Mouse (Mus musculus) hematopoietic stem cell, adult 5-6 weeks (primary cell): Measurements from ENCODE around the gene Nxf1. TPM values are rescaled to one million over a fixed set of nuclear protein-coding genes. Genes with fewer than 3 reads are reported as not detected.
"Not testable (repeated sequence)": the region's sequence is repeated elsewhere in the genome, so short reads cannot be mapped to it uniquely, and the experiment has no call there.

ENCODE experiments used
- ATAC-seq, 2 experiments: fragments of 125-278 bp in 1 of 2; replicated peaks in 1 of 2; 2 replicates each; pipeline ENCODE4 v1.8.0; 2016 to 2017; ENCODE audit warnings: inconsistent platforms in 2 of 2, mild to moderate bottlenecking in 2 of 2, moderate number of reproducible peaks in 2 of 2, low read depth in 1 of 2, moderate TSS enrichment in 1 of 2; ENCODE audit not compliant: low FRiP score in 2 of 2, poor library complexity in 2 of 2, severe bottlenecking in 2 of 2, insufficient read depth in 1 of 2, low TSS enrichment in 1 of 2
- total RNA-seq: library from RNA; stranded (forward); fragments of 172-1452, 232-1000 nt; gene quantifications from 2 replicates; pipeline ENCODE4 v1.2.3, GENCODE M21; 2017

The Nxf1 gene
- total RNA-seq: 87.8 and 104 TPM in 2 replicates

DNA sequence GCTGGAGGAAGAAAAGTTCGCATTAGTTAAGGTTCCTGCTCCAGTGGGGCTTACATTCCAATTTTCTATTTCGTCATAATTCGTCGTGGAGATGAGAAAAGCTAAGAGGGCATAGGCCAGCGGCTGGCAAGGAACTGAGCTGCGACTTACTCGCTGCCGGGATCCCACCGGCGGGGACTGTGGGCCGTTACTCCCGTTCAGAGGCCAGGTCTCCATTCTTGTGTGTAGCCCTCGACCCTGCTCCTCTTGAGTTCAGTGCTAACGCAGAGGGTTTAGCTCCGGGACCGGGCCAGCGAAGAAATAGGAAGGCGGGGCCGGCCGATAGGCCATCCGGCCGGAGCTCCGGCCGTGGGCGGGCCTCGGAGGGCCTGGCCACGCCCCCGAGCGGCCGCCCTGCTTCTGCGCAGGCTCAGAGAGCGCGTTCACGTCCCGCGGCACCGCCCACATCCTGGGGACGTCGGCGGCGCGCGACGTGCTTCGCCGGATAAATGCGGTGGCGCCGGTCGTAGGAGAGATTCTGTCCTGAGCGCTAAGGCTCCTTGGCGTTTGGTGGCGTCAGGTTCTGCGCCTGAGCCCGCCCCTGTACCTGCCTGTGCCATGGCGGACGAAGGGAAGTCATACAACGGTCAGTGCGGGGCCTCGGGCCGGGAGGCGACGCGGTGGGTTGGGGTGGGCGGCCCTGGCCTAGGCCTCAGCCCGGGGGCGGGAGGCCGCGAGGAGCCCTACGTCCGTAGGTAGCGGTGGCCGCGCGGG, at the start of gene Nxf1:
TSS of gene Nxf1 (plus strand) at position 439 of the 753 bp plus-strand sequence.
- peak; percentile 74 to 94 for ATAC-seq

- ATAC-seq: no peak
Measured at GRCm38 (mm10) chr19:8708954-8709353, 47.9 kb upstream of the Nxf1 start.

- no peak for ATAC-seq
Measured at GRCm38 (mm10) chr19:8710057-8710456, 46.8 kb upstream of the Nxf1 start.

DNA sequence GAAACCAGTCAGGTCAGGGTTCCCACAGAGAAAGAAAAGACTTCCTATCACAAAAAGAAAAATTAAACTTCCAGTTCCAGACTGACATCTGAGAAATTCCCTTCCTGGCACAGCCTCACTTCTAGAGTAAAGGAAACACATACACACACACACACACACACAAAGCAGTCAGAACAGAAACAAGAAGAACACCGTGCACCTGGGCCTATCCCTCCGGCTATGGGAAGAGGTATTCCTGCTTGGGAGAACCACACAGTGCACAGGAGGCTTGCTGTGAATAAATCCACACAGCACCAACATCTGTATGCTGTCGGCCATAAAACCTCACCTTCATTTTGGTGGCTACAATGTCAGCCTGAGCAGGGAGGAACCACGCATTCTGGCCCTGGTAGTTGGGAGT, 45.4 kb upstream of the Nxf1 start:
- ATAC-seq: no peak

DNA sequence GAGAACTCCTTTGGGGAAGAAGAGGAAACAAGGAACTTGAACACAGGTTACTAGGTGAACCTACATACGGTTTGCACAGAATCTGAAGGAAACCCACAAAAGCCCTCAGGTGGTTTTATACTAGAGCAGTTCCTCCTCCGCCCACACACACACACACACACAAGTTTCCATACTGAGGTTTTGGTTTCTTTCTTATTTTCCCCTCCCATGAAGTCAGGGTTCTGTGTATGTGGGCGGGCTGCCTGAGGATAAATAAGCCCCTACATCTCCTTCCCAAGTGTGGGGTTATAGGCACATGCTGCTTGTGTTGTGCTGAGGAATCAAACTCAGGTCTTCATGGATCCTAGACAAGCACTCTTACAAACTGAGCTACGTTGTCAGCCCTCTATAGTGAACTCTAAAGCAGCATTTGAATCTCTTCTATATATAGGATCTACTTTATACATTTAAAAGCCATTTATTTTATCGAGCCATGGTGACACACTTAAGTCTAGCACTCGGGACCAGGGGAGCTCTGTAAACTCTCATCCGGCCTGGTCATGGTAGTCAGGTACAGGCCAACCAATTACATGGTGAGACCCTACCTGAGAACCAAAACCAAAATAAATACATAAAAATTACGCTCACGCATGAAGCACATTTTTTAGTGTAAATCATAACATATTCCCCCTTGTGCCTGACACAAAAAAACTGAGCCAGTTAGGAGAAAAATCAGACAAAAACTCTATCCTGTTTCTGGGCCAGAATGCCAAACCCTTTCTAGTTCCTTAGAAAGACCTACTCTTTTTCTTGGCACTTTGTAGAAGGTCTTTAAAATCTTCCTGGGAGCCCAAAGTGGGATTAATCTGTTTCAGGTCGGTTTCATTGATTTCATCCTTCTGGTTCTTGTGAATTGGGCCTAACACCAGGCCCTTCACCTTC, 44.7 kb upstream of the Nxf1 start:
- ATAC-seq: peak; percentile 23 to 47

DNA sequence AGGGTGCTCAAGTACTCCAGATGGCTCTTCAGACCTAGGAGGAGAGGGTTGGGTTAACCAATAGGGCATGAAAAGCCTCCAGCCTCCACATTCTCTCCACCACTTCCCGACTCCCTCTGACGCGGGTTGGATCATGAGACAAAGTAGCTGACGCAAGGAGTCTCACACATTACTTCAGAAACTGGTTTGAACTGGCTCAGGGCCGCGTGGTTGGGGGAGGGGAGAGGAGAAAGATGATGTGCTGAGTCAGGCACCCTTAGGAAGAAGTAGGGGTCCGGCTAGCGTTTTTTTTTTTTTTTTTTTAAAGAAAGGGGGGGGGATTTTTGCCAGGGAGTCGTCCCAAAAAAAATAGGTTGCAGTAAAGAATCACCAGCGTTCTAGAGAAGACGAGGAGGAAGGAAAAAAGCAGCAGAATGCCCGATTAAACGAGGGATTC, 44.0 kb upstream of the Nxf1 start:
- peak; percentile 54 to 64 for ATAC-seq

GRCm38 (mm10) chr19:8713306-8713996, 43.4 kb upstream of the Nxf1 start:
- ATAC-seq: peak; percentile 73 to 74

GRCm38 (mm10) chr19:8713997-8714652, 42.7 kb upstream of the Nxf1 start:
- ATAC-seq: 0 out of 4 replicates have a peak, but pooled peaks of 1 of the 2 experiments have one; percentile 12

DNA sequence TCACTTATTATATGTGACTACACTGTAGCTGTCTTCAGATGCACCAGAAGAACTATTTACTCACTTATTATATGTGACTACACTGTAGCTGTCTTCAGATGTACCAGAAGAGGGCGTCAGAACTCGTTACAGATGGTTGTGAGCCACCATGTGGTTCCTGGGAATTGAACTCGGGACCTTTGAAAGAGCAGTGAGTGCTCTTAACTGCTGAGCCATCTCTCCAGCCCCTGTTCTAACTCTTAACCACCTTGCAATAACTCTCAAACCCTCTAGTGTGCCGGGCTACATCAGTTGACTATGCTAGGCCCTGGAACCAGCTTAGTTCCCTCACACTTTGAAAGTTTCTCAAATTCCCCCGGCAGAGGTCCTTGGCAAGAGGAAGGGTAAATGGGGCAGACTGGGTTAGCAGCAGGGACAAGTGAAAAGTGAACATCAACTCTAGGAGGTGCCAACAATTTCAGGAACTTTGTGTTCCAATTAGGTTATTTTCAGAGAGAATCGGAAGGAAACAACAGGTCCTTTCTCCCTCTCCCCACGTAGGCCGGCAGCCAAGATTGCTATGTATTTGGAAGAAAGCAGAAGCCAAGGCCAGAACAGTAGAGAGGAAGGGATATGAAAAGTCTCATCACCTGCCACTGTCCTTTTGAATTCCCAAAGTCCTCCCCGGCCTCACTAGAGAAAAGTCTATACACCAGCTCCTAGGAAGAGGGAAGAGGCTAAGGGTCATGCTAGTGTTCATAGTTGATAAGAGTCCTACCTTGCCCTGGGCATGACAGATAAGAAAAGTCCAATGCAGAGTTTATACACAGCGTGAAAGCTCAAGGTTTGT, 42.0 kb upstream of the Nxf1 start:
- no peak for ATAC-seq

DNA sequence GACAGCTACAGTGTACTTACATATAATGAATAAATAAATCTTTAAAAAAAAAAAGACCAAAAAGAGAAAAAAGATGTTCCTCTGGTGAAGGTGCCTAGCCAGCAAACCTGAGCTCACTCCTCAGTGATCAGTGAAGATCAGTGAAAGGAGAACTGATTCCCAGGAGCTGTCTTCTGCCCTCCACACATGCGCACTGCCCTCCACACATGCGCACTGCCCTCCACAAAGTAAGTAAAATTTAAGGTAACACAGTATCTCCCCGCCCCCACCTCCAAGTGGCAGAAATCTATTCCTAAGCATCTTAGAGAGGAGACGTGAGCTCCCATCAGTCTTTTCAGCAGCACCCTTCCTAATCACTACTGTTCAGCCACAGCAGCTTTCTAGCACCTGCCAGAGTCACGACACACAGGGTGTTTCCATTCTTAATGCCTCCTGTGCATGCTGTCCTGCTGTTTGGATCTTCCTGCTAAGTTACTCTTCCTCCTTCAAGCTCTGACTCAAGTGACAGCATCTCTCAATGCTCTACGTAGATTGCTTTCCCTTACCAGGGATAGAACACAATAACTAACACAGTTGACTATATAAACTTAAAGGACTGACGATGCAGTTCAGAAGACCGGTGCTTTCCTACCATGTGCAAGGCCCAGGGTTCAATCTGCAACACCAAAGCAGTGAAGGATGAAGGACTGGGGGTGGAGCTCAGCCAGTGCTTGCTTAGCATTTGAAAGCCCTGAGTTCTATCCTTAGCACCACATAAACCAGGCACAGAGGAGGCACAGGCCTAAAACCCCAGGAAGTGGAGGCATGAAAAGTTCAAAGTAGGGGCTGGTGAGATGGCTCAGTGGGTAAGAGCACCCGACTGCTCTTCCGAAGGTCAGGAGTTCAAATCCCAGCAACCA, 40.8 kb upstream of the Nxf1 start:
- ATAC-seq: no peak

DNA sequence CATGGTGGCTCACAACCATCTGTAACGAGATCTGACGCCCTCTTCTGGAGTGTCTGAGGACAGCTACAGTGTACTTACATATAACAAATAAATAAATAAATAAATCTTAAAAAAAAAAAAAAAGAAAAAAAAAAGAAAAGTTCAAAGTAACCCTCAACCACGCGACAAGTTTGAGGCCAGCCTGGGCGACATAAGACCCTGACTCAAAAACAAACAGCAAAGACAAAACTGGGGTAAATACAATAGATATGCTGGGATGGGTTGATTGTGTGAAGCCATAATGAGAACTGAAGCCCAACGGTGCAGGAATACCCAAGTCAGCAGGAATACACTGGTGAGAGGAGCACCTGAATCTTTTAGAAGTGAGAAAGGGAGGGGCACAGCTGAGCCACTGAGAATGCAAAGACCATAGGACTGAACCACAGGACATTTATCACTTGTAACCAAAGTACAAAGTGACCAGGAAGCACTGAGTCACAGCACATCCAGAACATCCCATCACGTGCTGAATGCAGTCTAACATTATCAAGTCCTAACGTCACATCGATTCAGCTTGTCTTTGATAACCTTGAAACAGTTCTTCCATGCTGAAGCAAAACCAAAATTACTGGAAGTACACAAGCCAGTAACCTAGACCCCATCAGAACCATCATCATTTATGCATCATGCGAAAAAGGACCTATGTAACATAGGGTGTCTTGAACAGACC, 40.0 kb upstream of the Nxf1 start:
- ATAC-seq: no peak

- ATAC-seq: peak; percentile 40 to 47; a peak in 1 of 4 replicates
Measured at GRCm38 (mm10) chr19:8718357-8718756, 38.5 kb upstream of the Nxf1 start.

GRCm38 (mm10) chr19:8719037-8719436, 37.8 kb upstream of the Nxf1 start:
- ATAC-seq: not testable (repeated sequence)

GRCm38 (mm10) chr19:8721378-8721777, 35.5 kb upstream of the Nxf1 start:
- ATAC-seq: no peak

- no peak for ATAC-seq
Measured at GRCm38 (mm10) chr19:8722021-8722420, 34.9 kb upstream of the Nxf1 start.
